Mouse (Mus musculus) CH12.LX (cell line): Measurements from ENCODE around the gene Vamp2. TPM values are rescaled to one million over a fixed set of nuclear protein-coding genes. Genes with fewer than 3 reads are reported as not detected.

Experiments
- DNase-seq: peaks from one replicate; pipeline ENCODE4 v3.0.0-alpha.2; 2013; ENCODE audit errors: extremely low read depth
- H3K27ac ChIP-seq: 2 replicates; pipeline ENCODE4 v1.5.1; 2012; ENCODE audit warnings: low read depth, mild to moderate bottlenecking, control low read depth, moderate library complexity; ENCODE audit not compliant: insufficient read depth
- H3K27me3 ChIP-seq: replicated peaks from 2 replicates; pipeline ENCODE3; 2012; ENCODE audit warnings: inconsistent platforms
- H3K36me3 ChIP-seq, 2 experiments: replicated peaks in 1 of 2; 2 replicates each; pipeline versions ENCODE3 to v1.6.1; 2012; ENCODE audit warnings: inconsistent platforms in 1 of 2, low read length in 1 of 2, mild to moderate bottlenecking in 1 of 2, mixed read lengths in 1 of 2, moderate library complexity in 1 of 2; ENCODE audit not compliant: control insufficient read depth in 1 of 2, insufficient read depth in 1 of 2
- H3K4me1 ChIP-seq, 2 experiments: 2 replicates each; pipeline ENCODE4 v1.6.1; 2012; ENCODE audit warnings: inconsistent platforms in 1 of 2, moderate library complexity in 1 of 2; ENCODE audit not compliant: insufficient read depth in 2 of 2, control insufficient read depth in 1 of 2
- H3K4me2 ChIP-seq: 2 replicates; pipeline ENCODE4 v1.6.1; 2012; ENCODE audit warnings: low read depth, mild to moderate bottlenecking, control low read depth; ENCODE audit not compliant: poor library complexity, insufficient read depth, severe bottlenecking
- H3K4me3 ChIP-seq, 3 experiments: fragments of 150-350 bp in 1 of 3; sonication (generic) in 1 of 3; replicated peaks in 1 of 3; 2 replicates each; pipeline versions ENCODE3 to v1.5.1; 2011 to 2012; ENCODE audit warnings: low read depth in 2 of 3, low read length in 2 of 3, mild to moderate bottlenecking in 2 of 3, moderate library complexity in 2 of 3, control low read depth in 1 of 3, improper control_type of control experiment in 1 of 3, inconsistent platforms in 1 of 3, mixed read lengths in 1 of 3; ENCODE audit not compliant: poor library complexity in 1 of 3
- H3K79me2 ChIP-seq: replicated peaks from 2 replicates; pipeline ENCODE4 v1.6.1; 2012; ENCODE audit warnings: mild to moderate bottlenecking, moderate library complexity; ENCODE audit not compliant: control insufficient read depth, poor library complexity, insufficient read depth, severe bottlenecking; ENCODE audit errors: extremely low read depth
- H3K9ac ChIP-seq: 2 replicates; pipeline ENCODE4 v1.6.1; 2012; ENCODE audit warnings: low read depth, mild to moderate bottlenecking, control low read depth, moderate library complexity; ENCODE audit not compliant: insufficient read depth
- H3K9me3 ChIP-seq: replicated peaks from 2 replicates; pipeline ENCODE3; 2012; ENCODE audit warnings: low read length, inconsistent platforms, mixed read lengths
- BHLHE40 ChIP-seq: IDR thresholded peaks from 2 replicates; pipeline ENCODE4 v1.6.1; 2011; ENCODE audit warnings: mild to moderate bottlenecking, low read depth, low read length, improper control_type of control experiment
- CHD1 ChIP-seq: IDR thresholded peaks from 2 replicates; pipeline ENCODE4 v1.6.1; 2012; ENCODE audit warnings: low read depth, low read length, improper control_type of control experiment, inconsistent platforms
- CHD2 ChIP-seq: IDR thresholded peaks from 2 replicates; pipeline ENCODE4 v1.6.1; 2011; ENCODE audit warnings: low read length, improper control_type of control experiment
- CTCF ChIP-seq, 2 experiments: IDR thresholded peaks in 1 of 2; conservative IDR thresholded peaks in 1 of 2; 2 replicates each; pipeline ENCODE4 v1.5.1; 2011 to 2012; ENCODE audit warnings: low read depth in 2 of 2, low read length in 2 of 2, improper control_type of control experiment in 1 of 2, inconsistent platforms in 1 of 2, mild to moderate bottlenecking in 1 of 2, moderate library complexity in 1 of 2
- E2F4 ChIP-seq: IDR thresholded peaks from 2 replicates; pipeline ENCODE4 v1.6.1; 2011; ENCODE audit warnings: low read depth, low read length, improper control_type of control experiment; ENCODE audit not compliant: insufficient replicate concordance
- ELF1 ChIP-seq: IDR thresholded peaks from 2 replicates; pipeline ENCODE4 v1.6.1; 2014; ENCODE audit warnings: low read depth, mild to moderate bottlenecking, inconsistent platforms, low read length, improper control_type of control experiment
- EP300 ChIP-seq: IDR thresholded peaks from 2 replicates; pipeline ENCODE4 v1.6.1; 2011; ENCODE audit warnings: low read length, improper control_type of control experiment
- ETS1 ChIP-seq: conservative IDR thresholded peaks from 2 replicates; pipeline ENCODE4 v1.6.1; 2012; ENCODE audit warnings: low read depth, mild to moderate bottlenecking, inconsistent platforms, low read length, improper control_type of control experiment, moderate library complexity
- GABPA ChIP-seq: IDR thresholded peaks from 2 replicates; pipeline ENCODE4 v1.6.1; 2012; ENCODE audit warnings: low read depth, low read length, improper control_type of control experiment, inconsistent platforms; ENCODE audit not compliant: insufficient replicate concordance
- HCFC1 ChIP-seq: IDR thresholded peaks from 2 replicates; pipeline ENCODE4 v1.6.1; 2012; ENCODE audit warnings: low read depth, mild to moderate bottlenecking, inconsistent platforms, low read length, improper control_type of control experiment
- IRF4 ChIP-seq: IDR thresholded peaks from 2 replicates; pipeline ENCODE4 v1.6.1; 2014; ENCODE audit warnings: low read depth, mild to moderate bottlenecking, inconsistent platforms, low read length, improper control_type of control experiment
- JUN ChIP-seq: IDR thresholded peaks from 2 replicates; pipeline ENCODE4 v1.6.1; 2011; ENCODE audit warnings: low read depth, mild to moderate bottlenecking, low read length, improper control_type of control experiment, moderate library complexity; ENCODE audit not compliant: insufficient read depth
- JUND ChIP-seq: conservative IDR thresholded peaks from 2 replicates; pipeline ENCODE4 v1.6.1; 2011; ENCODE audit warnings: low read depth, low read length, improper control_type of control experiment
- KAT2A ChIP-seq: IDR thresholded peaks from 2 replicates; pipeline ENCODE4 v1.6.1; 2012; ENCODE audit warnings: low read length, improper control_type of control experiment, inconsistent platforms; ENCODE audit not compliant: insufficient replicate concordance
- MAFK ChIP-seq: IDR thresholded peaks from 2 replicates; pipeline ENCODE4 v1.6.1; 2011; ENCODE audit warnings: low read length, improper control_type of control experiment; ENCODE audit not compliant: insufficient replicate concordance
- MAZ ChIP-seq: IDR thresholded peaks from 2 replicates; pipeline ENCODE4 v1.6.1; 2012; ENCODE audit warnings: low read depth, mild to moderate bottlenecking, inconsistent platforms, low read length, improper control_type of control experiment, moderate library complexity
- MEF2A ChIP-seq: IDR thresholded peaks from 2 replicates; pipeline ENCODE4 v1.6.1; 2014; ENCODE audit warnings: low read depth, mild to moderate bottlenecking, inconsistent platforms, low read length, improper control_type of control experiment, borderline replicate concordance
- MXI1 ChIP-seq: IDR thresholded peaks from 2 replicates; pipeline ENCODE4 v1.6.1; 2011; ENCODE audit warnings: mild to moderate bottlenecking, low read depth, low read length, improper control_type of control experiment
- MYC ChIP-seq: IDR thresholded peaks from 2 replicates; pipeline ENCODE4 v1.6.1; 2011; ENCODE audit warnings: low read depth, mild to moderate bottlenecking, improper control_type of control experiment, low read length
- NELFE ChIP-seq: IDR thresholded peaks from 2 replicates; pipeline ENCODE4 v1.6.1; 2011; ENCODE audit warnings: low read depth, low read length, improper control_type of control experiment
- NRF1 ChIP-seq: IDR thresholded peaks from 2 replicates; pipeline ENCODE4 v1.6.1; 2014; ENCODE audit warnings: low read depth, mild to moderate bottlenecking, inconsistent platforms, low read length, improper control_type of control experiment, moderate library complexity
- PAX5 ChIP-seq: IDR thresholded peaks from 2 replicates; pipeline ENCODE4 v1.6.1; 2012; ENCODE audit warnings: low read length, inconsistent platforms, mixed read lengths
- POLR2A ChIP-seq: IDR thresholded peaks from 2 replicates; pipeline ENCODE4 v1.6.1; 2011; ENCODE audit warnings: low read depth, mild to moderate bottlenecking, improper control_type of control experiment, low read length
- POLR2AphosphoS2 ChIP-seq: IDR thresholded peaks from 2 replicates; pipeline ENCODE4 v1.6.1; 2011; ENCODE audit warnings: low read depth, low read length, improper control_type of control experiment
- RAD21 ChIP-seq: IDR thresholded peaks from 2 replicates; pipeline ENCODE4 v1.6.1; 2011; ENCODE audit warnings: low read depth, mild to moderate bottlenecking, low read length, improper control_type of control experiment, moderate library complexity
- RCOR1 ChIP-seq: conservative IDR thresholded peaks from 2 replicates; pipeline ENCODE4 v1.6.1; 2012; ENCODE audit warnings: low read depth, mild to moderate bottlenecking, inconsistent platforms, low read length, improper control_type of control experiment
- SIN3A ChIP-seq: IDR thresholded peaks from 2 replicates; pipeline ENCODE4 v1.6.1; 2012; ENCODE audit warnings: low read length, improper control_type of control experiment, inconsistent platforms
- SMC3 ChIP-seq: IDR thresholded peaks from 2 replicates; pipeline ENCODE4 v1.6.1; 2011; ENCODE audit warnings: low read depth, low read length, improper control_type of control experiment
- TBP ChIP-seq: conservative IDR thresholded peaks from 2 replicates; pipeline ENCODE4 v1.6.1; 2011; ENCODE audit warnings: low read depth, low read length, improper control_type of control experiment
- TCF12 ChIP-seq: IDR thresholded peaks from 2 replicates; pipeline ENCODE4 v1.6.1; 2014; ENCODE audit warnings: low read depth, mild to moderate bottlenecking, inconsistent platforms, low read length, improper control_type of control experiment
- UBTF ChIP-seq: IDR thresholded peaks from 2 replicates; pipeline ENCODE4 v1.6.1; 2012; ENCODE audit warnings: low read depth, mild to moderate bottlenecking, inconsistent platforms, low read length, improper control_type of control experiment, moderate library complexity
- USF1 ChIP-seq: IDR thresholded peaks from 2 replicates; pipeline ENCODE4 v1.6.1; 2014; ENCODE audit warnings: low read depth, mild to moderate bottlenecking, inconsistent platforms, low read length, improper control_type of control experiment
- USF2 ChIP-seq: conservative IDR thresholded peaks from 2 replicates; pipeline ENCODE4 v1.6.1; 2011; ENCODE audit warnings: low read depth, low read length, improper control_type of control experiment
- ZC3H11A ChIP-seq: IDR thresholded peaks from 2 replicates; pipeline ENCODE4 v1.6.1; 2012; ENCODE audit warnings: low read depth, mild to moderate bottlenecking, inconsistent platforms, low read length, improper control_type of control experiment
- ZKSCAN1 ChIP-seq: IDR thresholded peaks from 2 replicates; pipeline ENCODE4 v1.6.1; 2012; ENCODE audit warnings: low read depth, inconsistent platforms, low read length, improper control_type of control experiment, borderline replicate concordance
- ZMIZ1 ChIP-seq: IDR thresholded peaks from 2 replicates; pipeline ENCODE4 v1.6.1; 2012; ENCODE audit warnings: low read depth, mild to moderate bottlenecking, inconsistent platforms, low read length, improper control_type of control experiment
- ZNF384 ChIP-seq: IDR thresholded peaks from 2 replicates; pipeline ENCODE4 v1.6.1; 2012; ENCODE audit warnings: low read depth, low read length, improper control_type of control experiment, inconsistent platforms
- dilution Hi-C: fragments of 300-500 bp; cut with MboI; formaldehyde crosslinking; loops from 2 replicates; pipeline ENCODE4 v1.14.3; 2020; ENCODE audit warnings: low sequenced_read_pairs; ENCODE audit not compliant: extremely low pct_unique_long_range_greater_than_20kb, extremely low pct_ligation_motif_present
- in situ Hi-C: fragments of 300-500 bp; cut with MboI; formaldehyde crosslinking; loops from 3 replicates; pipeline ENCODE4 v1.14.3; 2019; ENCODE audit warnings: low sequenced_read_pairs, low pct_ligation_motif_present, low pct_unique_long_range_greater_than_20kb, mixed read lengths
- polyA plus RNA-seq: library from polyadenylated mRNA; unstranded; fragments of >175 nt; gene quantifications from 2 replicates; pipeline ENCODE4 v1.2.1, GENCODE M21; 2012; ENCODE audit warnings: low read depth; ENCODE audit not compliant: insufficient read length
- total RNA-seq, 2 experiments: library from RNA; depleted of rRNA; stranded (reverse); fragments of 300-350 nt in 1 of 2; fragments of >200 nt in 1 of 2; gene quantifications; 2 replicates each; pipeline ENCODE4 v1.2.3; 2012 to 2014

The Vamp2 gene
- total and polyA plus RNA-seq, 3 experiments, result 1.3 to 26.0 (median 8.2) TPM

DNA sequence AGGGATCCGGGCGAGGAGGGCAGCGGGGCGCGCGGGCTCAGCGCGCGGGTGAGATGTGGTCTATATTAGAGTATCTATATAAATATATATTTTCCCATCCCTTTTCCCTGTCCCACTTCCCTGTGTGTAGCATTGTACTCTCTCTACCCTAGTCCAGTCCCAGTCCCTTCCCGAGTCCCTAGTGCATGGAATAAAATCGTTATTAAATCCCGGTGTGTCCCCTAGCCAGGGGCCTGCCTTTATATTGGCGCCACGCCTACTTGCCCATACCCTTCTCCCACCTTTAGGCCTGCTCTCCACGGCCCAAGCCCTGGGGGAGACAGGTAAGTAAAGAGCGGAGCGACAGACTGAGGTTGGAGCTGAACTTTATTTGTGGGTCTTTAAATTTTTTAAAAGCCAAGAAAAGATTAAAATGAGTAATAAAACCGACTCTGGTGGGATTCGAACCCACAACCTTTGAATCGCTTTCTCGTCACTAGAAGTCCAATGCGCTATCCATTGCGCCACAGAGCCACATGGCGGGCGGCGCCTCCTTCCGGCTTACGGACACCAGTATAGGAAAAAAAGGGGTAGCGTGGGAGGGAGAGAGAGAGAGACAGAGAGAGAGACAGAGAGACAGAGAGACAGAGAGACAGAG lies 34.9 kb downstream of the Vamp2 start:
- H3K27me3 ChIP-seq, result peaks cover 61% of the 10 kb centered on the region
- dilution Hi-C loops, result no loop called here
- peaks cover 3 to 46% of the 10 kb centered on the region in 2 experiments for H3K4me1 ChIP-seq

DNA sequence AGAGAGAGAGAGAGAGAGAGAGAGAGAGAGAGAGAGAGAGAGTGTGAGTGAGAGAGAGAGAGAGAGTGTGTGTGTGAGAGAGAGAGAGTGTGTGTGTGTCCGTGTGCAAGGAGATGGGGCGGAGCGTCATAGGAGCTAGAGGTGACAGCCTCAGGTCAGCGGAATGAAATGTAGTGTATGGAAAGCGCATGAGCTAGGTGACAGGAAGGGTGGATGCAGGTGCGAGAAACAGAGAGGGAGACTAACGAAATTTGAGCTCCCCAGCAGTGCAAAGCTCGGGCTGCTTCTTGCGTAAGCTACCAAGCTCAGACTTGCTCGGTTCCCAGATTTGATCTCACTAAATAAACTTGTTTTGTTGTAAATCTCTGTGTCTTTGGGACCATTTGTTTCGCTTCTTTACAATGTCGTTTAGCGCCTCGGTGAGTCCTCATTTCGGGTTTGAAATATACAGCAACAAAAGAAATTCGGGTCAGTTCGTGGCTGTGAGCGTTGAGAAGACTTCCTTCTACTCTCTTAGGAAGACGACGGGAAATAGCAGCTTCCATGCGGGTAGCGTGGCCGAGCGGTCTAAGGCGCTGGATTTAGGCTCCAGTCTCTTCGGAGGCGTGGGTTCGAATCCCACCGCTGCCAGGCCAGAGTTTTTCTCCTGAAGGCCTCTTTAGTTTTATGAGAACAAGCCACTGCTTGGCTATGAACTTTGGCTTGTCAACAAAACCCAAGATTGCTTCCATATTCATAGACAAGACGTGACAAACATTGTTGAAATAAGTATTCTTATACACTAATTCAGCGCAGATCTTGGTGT lies 35.6 kb downstream of the Vamp2 start:
- Histone ChIP-seq H3K9me3 (no peaks in the 10 kb centered on the region), H3K27me3 (peaks cover 66% of the 10 kb centered on the region), H3K4me3 (peak overlapping the region; percentile 68 to 97 (median 69)), H3K36me3 (no peaks in the 10 kb centered on the region), H3K27ac (peak overlapping the region; percentile 65), H3K79me2 (no peaks in the 10 kb centered on the region), H3K4me2 (peak overlapping the region; percentile 23; the same call in 1 of the 2 replicates), H3K9ac (peak overlapping the region; percentile 75), H3K4me1 (peaks cover 3 to 45% of the 10 kb centered on the region in 2 experiments)
- peak; percentile 97 for DNase-seq
- in situ Hi-C loops, result no loop called here
- dilution Hi-C loops, result no loop called here
- TF ChIP-seq HCFC1 (no peak), MAFK (peak; percentile 92), E2F4 (peak; percentile 7; the same call in 1 of the 2 replicates), ZNF384 (peak; percentile 5; the same call in 1 of the 2 replicates), USF1 (no peak), MEF2A (0 out of 2 replicates have a peak, but pooled peaks have one; percentile 5), ETS1 (no peak; the same call in 1 of the 2 replicates), RCOR1 (no peak), JUND (peak; percentile 88), MXI1 (0 out of 2 replicates have a peak, but pooled peaks have one; percentile 71), BHLHE40 (peak; percentile 79), IRF4 (peak; percentile 1; the same call in 1 of the 2 replicates), ZKSCAN1 (no peak), SMC3 (peak; percentile 26; the same call in 1 of the 2 replicates)

More for the DNA sequence above, 34.9 kb downstream of the Vamp2 start:
- H3K9me3 ChIP-seq, result no peaks in the 10 kb centered on the region
- H3K27ac ChIP-seq, result peak overlapping the region; percentile 65; the same call in 1 of the 2 replicates
- no peaks in the 10 kb centered on the region for H3K36me3 ChIP-seq
- peak overlapping the region; percentile 69 to 97 (median 76) for H3K4me3 ChIP-seq
- peak overlapping the region; percentile 68 for H3K9ac ChIP-seq
- in situ Hi-C loops, result no loop called here
- TF ChIP-seq NRF1, result peak; percentile 53; the same call in 1 of the 2 replicates
- TF ChIP-seq MEF2A, result 0 out of 2 replicates have a peak, but pooled peaks have one; percentile 47
- no peak for TF ChIP-seq RAD21
- TF ChIP-seq KAT2A, result peak; percentile 87; the same call in 1 of the 2 replicates
- TF ChIP-seq ZKSCAN1, result no peak
- peak; percentile 62 for TF ChIP-seq IRF4
- no peak for TF ChIP-seq USF1
- TF ChIP-seq CHD1, result no peak; the same call in 1 of the 2 replicates
- TF ChIP-seq UBTF, result no peak
- no peak for TF ChIP-seq ZC3H11A
- TF ChIP-seq PAX5, result no peak
- no peak for TF ChIP-seq JUND
- no peak for TF ChIP-seq POLR2AphosphoS2
- TF ChIP-seq SIN3A, result peak; percentile 76
- peak in 1 of 2 experiments; percentile 2; a peak in 1 of 4 replicates for TF ChIP-seq CTCF (conservative IDR thresholded peaks at IDR 0.05 in 1 of 2, IDR thresholded peaks at IDR 0.05 in 1 of 2; ENCODE audit: low read depth in 2 of 2, low read length in 2 of 2)
- peak; percentile 98 for TF ChIP-seq TBP
- TF ChIP-seq MXI1, result no peak
- no peak for TF ChIP-seq ETS1
- no peak for TF ChIP-seq USF2
- TF ChIP-seq JUN, result no peak
- TF ChIP-seq EP300, result no peak
- TF ChIP-seq POLR2A, result peak; percentile 30; the same call in 1 of the 2 replicates
- peak; percentile 93 for TF ChIP-seq ELF1
- peak; percentile 61; the same call in 1 of the 2 replicates for TF ChIP-seq HCFC1
- TF ChIP-seq NELFE, result 0 out of 2 replicates have a peak, but pooled peaks have one; percentile 7
- no peak for TF ChIP-seq TCF12
- peak; percentile 87 for TF ChIP-seq MAZ
- TF ChIP-seq ZNF384, result peak; percentile 65
- TF ChIP-seq GABPA, result no peak
- TF ChIP-seq MYC, result peak; percentile 15; the same call in 1 of the 2 replicates
- no peak; the same call in 1 of the 2 replicates for TF ChIP-seq CHD2
- no peak for TF ChIP-seq ZMIZ1
- TF ChIP-seq MAFK, result peak; percentile 95
- peak; percentile 67; the same call in 1 of the 2 replicates for TF ChIP-seq E2F4
- DNase-seq, result peak; percentile 95
- no peaks in the 10 kb centered on the region for H3K79me2 ChIP-seq
- H3K4me2 ChIP-seq, result peak overlapping the region; percentile 78
